Mouse (Mus musculus): Measurements from ENCODE around the gene Iars2.

- TF ChIP-seq CTCF (IDR thresholded peaks at IDR 0.05; ENCODE audit: extremely low read depth, insufficient read length, insufficient replicate concordance, low read depth, low read length) (no peak), POLR2A (IDR thresholded peaks at IDR 0.05; ENCODE audit: low read depth, low read length) (no peak)
These were observed 13.2 kb downstream of the Iars2 start for GRCm38 (mm10) chr1:185315846-185316568.
